Mouse (Mus musculus) thymus, adult 2 months (tissue): ENCODE measurements around the gene Mrpl27.

Experiments used
- CTCF ChIP-seq: fragments of 200-500 bp; IDR thresholded peaks from 2 replicates; pipeline ENCODE4 v1.5.1; 2012; ENCODE audit warnings: mild to moderate bottlenecking, control low read depth, low read length, moderate library complexity, borderline replicate concordance; ENCODE audit not compliant: control insufficient read depth, poor library complexity, insufficient read depth; ENCODE audit errors: extremely low read depth
- POLR2A ChIP-seq: fragments of 200-500 bp; IDR thresholded peaks from 2 replicates; pipeline ENCODE4 v1.6.1; 2012; ENCODE audit warnings: mild to moderate bottlenecking, low read length, control low read depth, moderate library complexity; ENCODE audit not compliant: control insufficient read depth, poor library complexity, insufficient read depth; ENCODE audit errors: extremely low read depth

- TF ChIP-seq POLR2A = no peak
- no peak for TF ChIP-seq CTCF
Measured at GRCm38 (mm10) chr11:94665281-94665680, 11.7 kb downstream of the Mrpl27 start.
